Mouse (Mus musculus): ENCODE measurements around the gene Ube4a.
"Not testable (repeated sequence)": the region's sequence is repeated elsewhere in the genome, so short reads cannot be mapped to it uniquely, and the experiment has no call there.

Ube4a gene

GRCm38 (mm10) chr9:44981104-44981503, 15.7 kb upstream of the Ube4a start:
- no peak for DNase-seq (ENCODE audit: low read depth)

DNA sequence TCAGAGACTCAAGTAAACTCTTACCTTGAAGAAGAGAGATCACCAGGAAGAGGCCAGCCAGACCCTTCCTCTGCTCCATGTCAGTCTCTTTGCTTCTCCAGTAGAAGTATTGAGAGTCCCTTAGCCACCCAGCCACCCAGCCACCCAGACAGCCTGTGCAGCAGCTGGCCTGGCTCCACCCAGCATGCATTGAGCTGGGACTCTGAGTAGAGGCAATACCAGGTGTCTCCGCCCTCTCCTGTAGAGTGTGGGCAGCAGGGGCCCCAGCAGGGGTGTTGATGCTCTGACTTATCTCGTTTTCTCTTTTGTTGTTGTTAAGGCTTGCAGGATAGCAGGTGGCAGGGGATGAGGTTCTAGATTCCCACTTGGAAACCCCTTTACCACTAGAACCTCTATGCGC, 14.8 kb upstream of the Ube4a start, which contains the start of gene Cd3g:
Cd3g (minus strand) TSS at position 190 of the 400 bp plus-strand sequence.
- DNase-seq (ENCODE audit: low read depth), result no peak

GRCm38 (mm10) chr9:44979806-44980205, 14.4 kb upstream of the Ube4a start:
- DNase-seq (ENCODE audit: low read depth), result no peak

- no peak for DNase-seq (ENCODE audit: low read depth)
These were observed 12.4 kb upstream of the Ube4a start for GRCm38 (mm10) chr9:44977813-44978212.

GRCm38 (mm10) chr9:44969450-44969849, 4.0 kb upstream of the Ube4a start:
- DNase-seq (ENCODE audit: low read depth), result peak; percentile 13

- not testable (repeated sequence) for DNase-seq (ENCODE audit: low read depth)
These were observed 2.4 kb upstream of the Ube4a start for GRCm38 (mm10) chr9:44967763-44968162.

- peak; percentile 91 for DNase-seq (ENCODE audit: low read depth)
These were observed 1.4 kb upstream of the Ube4a start for GRCm38 (mm10) chr9:44966815-44967242.

DNA sequence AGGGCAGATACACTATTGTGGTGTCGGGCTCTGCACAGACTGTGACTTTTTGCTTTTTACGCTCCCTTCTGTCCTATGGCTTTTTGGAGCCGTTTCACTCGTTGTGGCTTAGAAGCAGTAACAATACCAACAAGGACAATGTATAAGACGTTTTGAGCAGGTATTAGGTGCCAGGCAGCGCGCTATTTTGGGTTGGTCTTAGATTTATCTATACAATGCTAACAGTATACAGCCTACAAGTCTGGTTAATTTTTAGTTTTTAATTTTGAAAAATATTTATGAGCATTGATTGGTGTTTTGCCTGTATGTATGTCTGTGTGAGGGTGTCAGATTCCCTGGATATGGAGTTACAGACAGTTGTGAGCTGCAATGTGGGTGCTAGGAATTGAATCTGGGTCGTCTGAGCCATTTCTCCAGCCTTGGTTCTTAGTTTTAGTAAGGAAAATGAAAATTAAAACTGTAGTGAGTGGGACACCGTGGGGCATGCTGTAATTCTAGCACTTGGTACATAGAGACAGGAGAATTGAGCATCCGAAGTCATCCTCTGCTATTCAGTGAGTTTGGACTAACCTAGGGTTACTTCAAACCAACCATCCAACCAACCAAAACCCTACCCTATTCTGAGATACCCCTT, 550 bp upstream of the Ube4a start:
- DNase-seq (ENCODE audit: low read depth), result no peak

GRCm38 (mm10) chr9:44954432-44954831, 11.0 kb downstream of the Ube4a start:
- no peak for DNase-seq (ENCODE audit: low read depth)

GRCm38 (mm10) chr9:44947836-44948235, 17.6 kb downstream of the Ube4a start:
- DNase-seq (ENCODE audit: low read depth), result no peak

- peak; percentile 82 for DNase-seq (ENCODE audit: low read depth)
These were observed 19.2 kb downstream of the Ube4a start for GRCm38 (mm10) chr9:44946185-44946695.

DNA sequence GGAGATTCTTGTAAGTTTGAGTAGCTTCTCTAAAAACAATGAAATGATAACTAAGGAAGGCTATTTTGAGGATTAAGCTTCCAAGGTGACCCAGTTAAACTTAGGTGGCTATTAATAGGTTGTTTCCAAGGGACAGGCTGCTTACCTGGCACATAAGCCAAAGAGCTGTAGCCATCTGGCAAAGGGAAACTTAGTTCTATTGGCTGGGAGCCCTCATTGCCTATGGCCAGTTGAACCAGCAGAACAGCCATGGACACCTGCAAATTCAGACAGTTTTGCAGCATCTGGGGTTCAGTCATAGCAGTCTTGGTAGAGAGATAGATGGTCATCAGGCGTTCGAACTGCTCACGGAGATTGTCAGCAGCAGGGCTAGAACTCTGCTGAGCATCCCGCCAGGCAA, 23.0 kb downstream of the Ube4a start:
- no peak for DNase-seq (ENCODE audit: low read depth)

DNA sequence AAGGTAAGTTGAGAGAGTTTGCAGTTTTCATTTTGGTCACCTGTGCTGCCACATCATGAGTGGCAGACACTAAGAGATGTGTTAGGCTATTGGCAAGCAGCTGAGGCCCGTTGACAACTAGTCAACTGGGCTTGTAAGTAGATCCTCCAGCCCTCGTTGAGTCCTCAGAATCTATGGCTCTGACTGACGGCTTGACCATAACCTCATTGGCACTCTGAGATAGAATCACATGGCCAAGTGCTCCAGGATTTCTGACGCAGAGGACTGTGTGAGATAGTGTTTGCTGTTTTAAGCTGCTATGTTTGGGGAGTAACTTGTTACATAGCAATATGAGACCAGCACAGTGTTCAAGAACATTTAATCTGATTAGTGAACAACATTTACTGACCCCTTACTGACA, 23.6 kb downstream of the Ube4a start:
- DNase-seq (ENCODE audit: low read depth), result no peak

GRCm38 (mm10) chr9:44921543-44921942, 43.9 kb downstream of the Ube4a start:
- no peak for DNase-seq (ENCODE audit: low read depth)

DNA sequence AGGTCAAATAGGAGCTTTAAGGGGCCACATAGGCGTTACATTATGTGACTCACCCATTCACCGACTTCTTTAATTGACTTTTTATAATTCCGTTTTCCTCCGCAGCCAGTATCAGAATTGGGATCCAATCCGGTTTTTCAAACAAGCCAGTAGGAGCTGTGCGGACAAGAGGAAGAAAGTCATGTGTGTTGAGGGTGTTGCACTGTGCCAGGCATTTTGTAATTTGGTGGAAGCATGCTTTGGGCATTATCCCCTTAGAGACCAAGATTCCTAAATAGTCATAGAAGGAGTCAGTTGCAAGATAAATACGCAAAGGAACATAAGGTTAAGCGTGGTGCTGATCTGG, 44.3 kb downstream of the Ube4a start:
- DNase-seq (ENCODE audit: low read depth), result peak; percentile 86

- DNase-seq (ENCODE audit: low read depth), result peak; percentile 95
These were observed 44.9 kb downstream of the Ube4a start, which contains the start of gene Atp5l for GRCm38 (mm10) chr9:44920374-44921122. Gene Atp5l (minus strand): TSS chr9:44920742.

GRCm38 (mm10) chr9:44919606-44920005, 45.8 kb downstream of the Ube4a start:
- peak; percentile 34 for DNase-seq (ENCODE audit: low read depth)

- DNase-seq (ENCODE audit: low read depth), result peak; percentile 75
These were observed 49.2 kb downstream of the Ube4a start for GRCm38 (mm10) chr9:44916196-44916595.

- peak; percentile 25 for DNase-seq (ENCODE audit: low read depth)
These were observed 50.7 kb downstream of the Ube4a start for GRCm38 (mm10) chr9:44914706-44915105.

- no peak for DNase-seq (ENCODE audit: low read depth)
These were observed 54.0 kb downstream of the Ube4a start for GRCm38 (mm10) chr9:44911365-44911764.

DNA sequence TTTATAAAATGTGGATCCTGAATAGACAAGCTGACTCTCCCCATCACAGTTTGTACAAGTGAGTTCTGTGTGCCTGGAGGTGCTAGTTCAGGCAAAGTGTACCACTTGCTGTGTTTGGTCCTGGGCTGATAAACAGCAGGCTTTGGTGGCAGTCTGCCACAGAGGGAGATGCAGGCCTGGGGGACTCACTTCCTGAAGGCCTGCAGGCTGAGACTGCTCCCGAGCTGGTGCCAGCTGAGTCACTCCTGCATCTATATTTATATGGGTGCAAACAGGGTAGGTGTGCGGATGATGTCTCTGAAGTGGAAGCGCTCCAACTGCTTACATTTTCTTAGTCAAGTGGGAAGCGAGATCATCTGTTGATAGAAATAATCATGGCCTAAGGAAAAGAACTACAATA, 59.8 kb downstream of the Ube4a start:
- peak; percentile 76 for DNase-seq (ENCODE audit: low read depth)

GRCm38 (mm10) chr9:44904964-44905363, 60.4 kb downstream of the Ube4a start:
- peak; percentile 91 for DNase-seq (ENCODE audit: low read depth)

DNA sequence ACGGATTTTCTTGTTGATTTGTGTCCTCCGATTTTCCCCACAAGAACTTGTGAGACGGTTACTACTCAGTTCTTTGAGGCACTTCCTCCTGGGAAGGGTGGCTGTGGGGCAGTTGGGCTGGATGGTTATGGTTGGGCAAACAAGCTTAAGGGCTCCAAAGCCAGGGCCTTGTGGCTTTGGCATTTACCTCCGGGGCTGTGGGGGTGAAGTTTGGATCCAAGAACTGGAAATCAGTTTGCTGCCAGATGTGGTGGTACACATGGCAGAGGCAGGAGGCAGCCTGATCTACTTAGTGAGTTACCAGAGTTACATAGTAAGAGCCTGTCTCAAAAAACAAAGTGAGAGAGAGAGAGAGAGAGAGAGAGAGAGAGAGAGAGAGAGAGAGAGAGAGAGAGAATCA, 61.5 kb downstream of the Ube4a start:
- DNase-seq (ENCODE audit: low read depth), result peak; percentile 45
